Mouse (Mus musculus) kidney, embryonic 15.5 days (tissue): Measurements from ENCODE around the gene Pih1d2. TPM values are rescaled to one million over a fixed set of nuclear protein-coding genes. Genes with fewer than 3 reads are reported as not detected.

Source experiments
- ATAC-seq: fragments of 200-750 bp; cut with Nextera tagmentation; replicated peaks from 2 replicates; pipeline ENCODE4 v1.8.0; 2017; ENCODE audit warnings: moderate TSS enrichment; ENCODE audit not compliant: low FRiP score
- H3K27ac ChIP-seq: fragments of 300-500 bp; sonication (generic); 2 replicates; pipeline ENCODE4 v1.5.1; 2015; ENCODE audit warnings: mild to moderate bottlenecking, inconsistent platforms
- H3K27me3 ChIP-seq: fragments of 300-500 bp; sonication (generic); 2 replicates; pipeline ENCODE4 v1.6.1; 2015; ENCODE audit warnings: inconsistent platforms
- H3K36me3 ChIP-seq: fragments of 300-500 bp; sonication (generic); 2 replicates; pipeline ENCODE4 v1.6.1; 2015; ENCODE audit warnings: inconsistent platforms
- H3K4me1 ChIP-seq: fragments of 300-500 bp; sonication (generic); 2 replicates; pipeline ENCODE4 v1.6.1; 2015; ENCODE audit warnings: inconsistent platforms
- H3K4me2 ChIP-seq: fragments of 300-500 bp; sonication (generic); 2 replicates; pipeline ENCODE4 v1.6.1; 2015; ENCODE audit warnings: moderate library complexity, mild to moderate bottlenecking, inconsistent platforms
- H3K4me3 ChIP-seq: fragments of 300-500 bp; sonication (generic); replicated peaks from 2 replicates; pipeline ENCODE4 v1.5.1; 2015; ENCODE audit warnings: mild to moderate bottlenecking, inconsistent platforms
- H3K9ac ChIP-seq: fragments of 300-500 bp; sonication (generic); 2 replicates; pipeline ENCODE4 v1.6.1; 2015; ENCODE audit warnings: mild to moderate bottlenecking, inconsistent platforms
- H3K9me3 ChIP-seq: fragments of 300-500 bp; sonication (generic); replicated peaks from 2 replicates; pipeline ENCODE4 v1.6.1; 2016; ENCODE audit warnings: inconsistent platforms
- WGBS: fragments of 180-500 bp; shearing (Covaris S2); methylation state at CpG from one replicate; pipeline ENCODE4 v1.1.7; 2015; ENCODE audit warnings: mixed read lengths; 5-methylcytosine and 5-hydroxymethylcytosine counted together
- polyA plus RNA-seq: library from polyadenylated mRNA; unstranded; fragments of >200 nt; fragmentation: Nextera tagmentation; extraction: Ambion mirVana; gene quantifications from 2 replicates; pipeline ENCODE4 v1.2.1, GENCODE M21; 2015

Gene Pih1d2
- polyA plus RNA-seq, 1 experiment from 2014 or later: 4.9 TPM

- peak; percentile 69; the same call in 1 of the 2 replicates for ATAC-seq
- Histone ChIP-seq H3K4me2 (no peak overlapping the region), H3K9me3 (no peaks in the 10 kb centered on the region), H3K4me1 (no peaks in the 10 kb centered on the region), H3K9ac (no peak overlapping the region), H3K27ac (no peak overlapping the region), H3K36me3 (peaks cover 11% of the 10 kb centered on the region; the same call in 1 of the 2 replicates), H3K4me3 (no peak overlapping the region), H3K27me3 (no peaks in the 10 kb centered on the region)
- 39% methylated on average over 5 of the region's 5 CpGs for WGBS
Measured at GRCm38 (mm10) chr9:50670690-50671089, 53.6 kb downstream of the Pih1d2 start.

Other genes with a start within 250 kb of the Pih1d2 start
- 24.8 TPM in 2 replicates for gene Plet1, start 122.8 kb upstream of the Pih1d2 start, polyA plus RNA-seq
- gene Pts, start 88.6 kb upstream of the Pih1d2 start, polyA plus RNA-seq: 88.2 and 94.1 TPM in 2 replicates
- gene Il18, start 62.5 kb upstream of the Pih1d2 start, polyA plus RNA-seq: 1.7 and 3.0 TPM in 2 replicates
- gene Bco2, start 62.1 kb upstream of the Pih1d2 start, polyA plus RNA-seq: 0.08 and 0.12 TPM in 2 replicates
- 0.18 TPM in 1 of 2 replicates, not detected in the other for gene Tex12, start 56.0 kb upstream of the Pih1d2 start, polyA plus RNA-seq
- 363 and 376 TPM in 2 replicates for gene Sdhd, start 13.5 kb upstream of the Pih1d2 start, polyA plus RNA-seq
- 259 and 296 TPM in 2 replicates for gene Timm8b, start 13.4 kb upstream of the Pih1d2 start, polyA plus RNA-seq
- gene Nkapd1, start 143 bp downstream of the Pih1d2 start, polyA plus RNA-seq: 22.1 and 24.8 TPM in 2 replicates
- gene Dlat, start 42.5 kb downstream of the Pih1d2 start, polyA plus RNA-seq: 60.4 and 67.2 TPM in 2 replicates
- 8.3 and 8.5 TPM in 2 replicates for gene Dixdc1, start 122.2 kb downstream of the Pih1d2 start, polyA plus RNA-seq
- 8.9 and 9.2 TPM in 2 replicates for gene 2310030G06Rik, start 129.2 kb downstream of the Pih1d2 start, polyA plus RNA-seq
- gene Cryab, start 134.0 kb downstream of the Pih1d2 start, polyA plus RNA-seq: 53.1 and 59.0 TPM in 2 replicates
- gene Hspb2, start 135.0 kb downstream of the Pih1d2 start, polyA plus RNA-seq: 8.1 and 10.5 TPM in 2 replicates
- 10.9 and 11.7 TPM in 2 replicates for gene Fdxacb1, start 150.9 kb downstream of the Pih1d2 start, polyA plus RNA-seq
- 35.6 and 35.9 TPM in 2 replicates for gene Alg9, start 157.7 kb downstream of the Pih1d2 start, polyA plus RNA-seq
- 30.1 and 35.0 TPM in 2 replicates for gene 1110032A03Rik, start 158.2 kb downstream of the Pih1d2 start, polyA plus RNA-seq
- 74.8 and 75.6 TPM in 2 replicates for gene Ppp2r1b, start 228.0 kb downstream of the Pih1d2 start, polyA plus RNA-seq